Mouse (Mus musculus) urinary bladder, postnatal 25 days (tissue): ENCODE results near the gene Rras2.

ENCODE experiments used
- DNase-seq: peaks from one replicate; pipeline ENCODE4 v3.0.0; 2022; ENCODE audit warnings: low spot score

The Rras2 gene

DNA sequence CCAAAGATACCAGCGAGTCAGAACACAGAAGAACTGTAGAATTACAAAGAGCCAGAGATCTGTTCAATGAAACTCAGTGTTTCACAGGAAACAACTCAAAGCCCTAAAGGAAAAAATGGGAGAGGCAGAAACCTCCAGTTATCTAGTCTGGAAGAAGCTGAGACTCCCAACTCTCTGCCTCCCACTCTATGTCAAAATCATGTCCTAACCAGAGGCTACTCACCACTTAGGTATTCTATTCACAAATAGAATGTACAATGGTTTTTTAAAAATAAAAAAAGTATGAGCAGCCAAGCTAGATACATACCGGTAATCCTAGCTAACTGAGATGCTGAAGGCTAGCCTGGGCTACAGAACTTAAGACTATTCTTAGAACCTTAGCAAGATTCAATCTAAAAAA lies 3.3 kb downstream of the Rras2 start:
- DNase-seq, result no peak

DNA sequence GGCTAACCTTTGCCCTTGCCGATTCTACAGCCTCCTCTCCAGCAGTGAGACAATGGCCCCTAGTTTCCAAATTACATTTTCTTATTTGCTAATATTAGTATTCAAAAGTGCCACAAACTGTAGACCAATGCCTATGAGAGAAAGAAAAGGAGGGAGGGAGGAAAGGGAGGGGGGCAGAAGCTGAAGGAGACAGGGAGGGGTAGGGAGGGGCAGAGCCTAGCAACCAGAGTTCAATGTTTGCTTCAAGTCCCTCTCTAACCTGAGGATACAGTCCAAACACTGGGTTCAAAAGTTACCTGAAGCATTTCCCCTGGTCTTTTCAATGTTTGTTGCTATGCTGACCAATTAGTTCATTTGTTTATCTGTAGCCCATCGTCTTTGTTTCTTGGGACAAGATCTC lies 7.1 kb downstream of the Rras2 start:
- no peak for DNase-seq

DNA sequence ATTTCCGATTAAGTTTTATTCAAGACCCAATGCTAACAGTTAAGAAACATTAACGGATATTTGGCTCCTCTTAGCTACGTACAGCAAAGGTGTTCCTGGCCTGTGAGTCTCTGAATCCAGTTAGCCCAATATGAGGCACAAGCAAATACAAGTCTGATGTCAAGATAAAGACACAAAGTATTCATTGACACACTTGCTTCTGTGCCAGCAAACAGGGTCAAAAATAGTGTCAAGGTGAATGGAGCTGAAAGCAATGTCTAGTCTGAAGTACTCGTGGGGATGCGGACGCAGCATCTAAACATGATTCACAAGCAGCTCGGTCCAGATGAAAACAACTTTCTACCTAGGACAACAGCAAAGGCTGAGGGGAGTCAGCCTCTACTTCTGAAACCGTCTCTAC lies 11.7 kb downstream of the Rras2 start:
- DNase-seq, result no peak

DNA sequence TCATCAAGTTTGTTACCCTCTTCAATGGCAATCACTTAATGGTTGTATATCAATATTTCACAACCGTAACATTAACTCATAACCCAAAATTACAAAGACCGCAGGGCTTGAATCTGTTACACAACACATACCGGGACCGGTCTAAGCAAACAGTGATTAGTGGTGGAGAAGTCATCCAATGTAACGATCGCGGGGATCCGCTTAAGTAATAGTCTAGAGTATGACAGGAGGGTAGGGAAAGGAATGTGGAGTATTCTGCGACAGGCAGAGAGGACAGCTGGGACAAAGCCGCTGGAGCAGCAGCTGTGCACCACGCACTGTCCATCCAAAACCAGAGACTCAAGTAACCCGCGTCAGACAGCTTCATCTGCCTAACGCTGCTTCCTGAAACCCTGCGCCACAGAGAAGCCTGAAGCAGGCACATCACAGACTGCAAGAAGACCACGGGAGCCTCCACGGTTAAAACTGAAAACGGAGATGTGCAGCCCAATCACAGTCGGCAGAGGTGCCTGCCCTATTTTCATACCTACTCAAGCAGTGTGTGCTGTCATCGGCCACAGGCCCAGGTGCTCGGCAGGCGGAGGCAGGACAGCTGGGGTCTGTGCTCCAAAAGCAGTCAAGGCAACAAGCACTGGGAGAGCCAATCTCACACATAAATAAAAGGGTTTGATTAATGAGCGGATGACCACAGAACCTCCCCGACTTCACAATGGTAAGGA lies 13.8 kb downstream of the Rras2 start:
- no peak for DNase-seq

DNA sequence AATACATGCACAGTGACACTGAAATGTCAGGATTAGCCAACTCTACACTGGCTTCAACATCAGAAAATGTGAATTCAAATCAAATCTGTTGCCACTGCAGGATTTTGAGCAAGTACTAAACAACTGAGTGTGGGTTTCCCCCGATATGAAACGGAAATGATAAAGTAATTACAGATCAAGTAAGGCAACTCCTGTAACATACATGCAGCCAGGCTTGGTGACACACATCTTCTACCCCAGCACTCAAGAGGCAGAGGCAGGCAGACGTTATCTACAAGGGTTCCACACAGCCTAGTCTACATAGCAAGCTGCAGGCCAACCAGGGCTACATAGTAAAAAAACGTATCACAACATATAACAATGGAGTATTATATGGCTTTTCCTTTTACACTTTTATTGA lies 14.4 kb downstream of the Rras2 start:
- DNase-seq, result no peak

DNA sequence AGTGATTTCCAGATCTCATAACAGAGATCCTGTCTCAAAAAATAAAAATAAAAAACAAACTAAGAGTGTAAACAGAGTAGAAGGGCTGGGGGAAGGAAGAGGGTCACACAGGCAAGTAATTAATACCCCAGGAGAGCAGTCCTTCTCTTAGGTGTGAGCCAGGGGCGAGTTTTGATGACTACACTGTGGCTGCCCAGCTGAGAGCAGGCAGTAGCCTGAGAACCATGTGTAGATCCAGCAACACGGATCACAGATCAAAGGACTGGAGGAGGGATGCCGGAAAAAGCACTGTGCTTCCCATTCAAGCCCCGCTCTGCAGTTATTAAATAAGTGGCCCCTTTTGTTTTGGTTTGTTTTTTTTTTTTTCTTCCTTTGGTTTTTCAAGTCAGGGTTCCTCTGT lies 15.0 kb downstream of the Rras2 start:
- no peak for DNase-seq

DNA sequence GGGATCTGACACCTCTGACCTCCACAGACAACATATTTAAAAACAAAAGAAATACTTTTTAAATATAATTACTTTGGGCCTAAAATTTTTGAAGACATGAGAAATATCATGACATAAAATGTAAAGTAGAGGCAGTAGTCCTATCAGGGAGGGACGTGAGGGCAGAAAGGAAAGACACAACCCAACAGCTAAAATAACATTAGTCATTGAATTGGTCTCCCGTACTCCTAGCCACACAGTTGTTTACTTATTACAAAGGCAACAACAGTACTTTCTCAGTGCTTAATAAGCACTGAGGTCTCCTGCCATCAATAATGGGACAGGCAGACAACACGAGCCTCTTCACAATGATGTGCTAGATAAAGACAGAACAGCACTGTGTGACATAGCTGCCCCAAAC lies 16.2 kb downstream of the Rras2 start:
- DNase-seq, result no peak

DNA sequence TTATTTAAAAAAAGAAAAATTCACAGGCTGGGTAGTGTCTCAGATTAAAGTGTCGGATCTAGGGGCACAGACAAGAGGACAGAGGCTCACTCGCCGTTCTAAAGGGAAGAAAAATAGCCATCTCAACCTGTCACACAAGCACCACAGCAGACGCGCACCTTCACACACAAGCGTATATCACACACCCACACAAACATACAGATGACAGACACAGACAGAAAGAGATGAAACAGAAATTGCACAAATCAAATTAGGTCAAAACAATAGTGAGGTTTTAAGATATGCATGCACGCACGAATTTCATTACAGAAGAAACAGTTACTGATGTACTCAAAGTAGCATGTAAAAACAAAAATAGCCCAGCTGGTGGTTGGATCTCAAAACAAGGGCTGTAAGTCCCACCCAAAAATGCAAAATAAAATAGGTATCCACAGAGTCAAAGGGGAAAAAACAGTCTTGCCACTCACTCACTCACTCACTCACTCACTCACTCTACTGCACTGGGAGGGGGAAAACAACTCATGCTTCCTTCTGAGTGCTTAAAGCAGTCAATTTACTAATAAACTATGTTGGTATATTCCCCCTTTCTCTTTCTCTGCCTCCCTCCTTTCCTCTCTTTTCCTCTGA lies 23.9 kb downstream of the Rras2 start:
- DNase-seq, result no peak

DNA sequence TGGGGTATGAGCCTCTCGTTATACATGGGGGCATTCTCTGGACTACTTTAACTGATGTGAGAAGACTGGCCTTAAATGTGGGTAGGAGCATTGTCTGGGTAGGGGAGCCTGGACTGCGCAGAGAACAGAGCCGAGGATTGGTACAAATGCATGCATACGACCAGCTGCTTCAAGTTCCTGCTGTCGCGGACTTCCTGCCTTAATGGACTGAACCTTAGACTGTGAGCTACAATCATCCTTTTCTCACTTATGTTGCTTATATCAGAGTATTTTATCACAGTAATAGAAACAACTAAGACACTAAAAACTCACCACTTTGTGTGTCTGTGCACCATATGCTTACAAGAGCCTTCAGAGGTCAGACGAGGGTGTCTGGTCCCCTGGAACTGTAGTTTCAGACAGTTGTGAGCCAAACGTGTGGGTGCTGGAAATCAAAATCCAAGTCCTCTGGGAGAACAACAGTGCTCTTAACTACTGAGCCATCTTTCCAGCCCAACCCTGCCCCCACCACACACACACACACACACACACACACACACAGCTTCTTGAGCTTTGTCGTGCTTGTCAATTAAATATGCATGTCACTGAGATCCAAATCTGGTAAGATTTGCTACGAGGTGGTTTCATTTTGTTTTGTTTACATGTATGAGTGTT lies 26.6 kb downstream of the Rras2 start:
- no peak for DNase-seq

DNA sequence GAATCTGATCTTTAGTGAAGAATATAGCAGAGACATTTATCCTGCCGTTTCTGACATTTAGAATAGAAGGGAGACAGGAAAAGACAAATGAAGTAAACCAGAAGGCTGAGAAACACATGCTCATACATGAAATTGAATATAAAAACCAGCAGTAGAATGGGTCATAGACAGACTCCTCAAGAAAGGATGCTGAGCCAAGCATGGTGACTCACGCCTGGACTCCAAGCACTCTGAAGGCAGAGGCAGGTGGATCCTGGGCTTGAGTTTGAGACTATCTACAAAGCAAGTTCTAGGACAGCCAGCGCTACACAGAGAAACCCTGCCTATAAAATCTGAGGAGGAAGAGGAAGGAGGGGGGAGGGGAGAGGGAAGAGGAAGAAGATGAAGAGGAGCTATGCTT lies 27.4 kb downstream of the Rras2 start:
- DNase-seq, result no peak

DNA sequence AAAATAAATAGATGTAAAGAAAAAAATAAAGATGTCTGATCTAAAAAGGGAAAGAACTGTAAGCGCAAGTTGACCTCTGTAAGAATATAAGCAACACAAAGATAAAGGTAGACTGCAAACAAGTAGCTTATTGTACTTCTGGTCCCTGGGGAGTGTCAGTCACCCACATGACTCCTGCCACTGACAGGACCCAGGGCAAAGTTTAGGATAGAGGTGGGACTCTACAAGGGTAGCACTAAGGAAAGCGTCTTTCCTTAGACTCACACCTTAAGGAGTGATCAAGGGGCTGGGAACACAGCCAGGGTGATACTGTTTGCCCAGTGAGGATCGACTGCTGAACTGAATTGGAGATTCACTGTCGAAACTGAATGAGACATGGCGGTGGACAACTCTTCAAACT lies 28.7 kb downstream of the Rras2 start:
- no peak for DNase-seq

DNA sequence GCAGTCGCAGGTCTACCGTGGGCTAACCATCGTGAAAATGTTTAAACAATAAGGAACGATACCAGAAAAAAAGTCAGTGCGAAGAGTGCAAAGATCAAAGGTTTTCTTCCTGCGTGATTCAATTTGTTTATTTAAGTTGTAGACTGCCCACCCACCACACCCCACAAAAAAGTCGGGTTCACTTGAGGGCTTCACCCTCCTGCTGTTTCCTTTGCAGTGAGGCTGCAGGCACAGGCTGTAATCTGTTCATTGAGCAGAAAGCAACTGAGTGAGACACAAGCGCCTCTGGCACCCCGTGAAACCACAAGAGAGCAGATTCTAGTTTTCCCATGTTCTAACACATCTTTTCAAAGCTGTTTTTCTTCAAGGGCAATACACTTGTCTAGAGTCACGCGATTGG lies 29.6 kb downstream of the Rras2 start:
- no peak for DNase-seq

DNA sequence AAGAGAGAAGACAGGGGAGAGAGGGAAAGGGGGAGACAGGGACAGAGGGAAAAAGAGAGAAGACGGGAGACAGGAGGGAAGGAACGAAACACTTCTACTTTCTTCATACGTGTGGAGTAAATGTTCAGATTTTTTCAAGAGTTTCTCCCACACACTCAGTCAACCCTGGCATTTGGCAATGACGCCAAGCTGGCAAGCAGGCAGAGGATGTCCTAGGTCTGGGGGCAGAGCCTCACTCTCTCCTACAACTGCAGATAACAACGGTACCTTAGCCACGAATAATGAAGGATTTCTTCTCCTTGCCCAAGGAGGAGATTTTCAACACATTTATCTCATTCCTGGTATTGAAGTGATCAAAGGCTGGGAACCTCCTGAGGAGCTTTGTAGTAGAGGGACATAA lies 30.2 kb downstream of the Rras2 start:
- no peak for DNase-seq

DNA sequence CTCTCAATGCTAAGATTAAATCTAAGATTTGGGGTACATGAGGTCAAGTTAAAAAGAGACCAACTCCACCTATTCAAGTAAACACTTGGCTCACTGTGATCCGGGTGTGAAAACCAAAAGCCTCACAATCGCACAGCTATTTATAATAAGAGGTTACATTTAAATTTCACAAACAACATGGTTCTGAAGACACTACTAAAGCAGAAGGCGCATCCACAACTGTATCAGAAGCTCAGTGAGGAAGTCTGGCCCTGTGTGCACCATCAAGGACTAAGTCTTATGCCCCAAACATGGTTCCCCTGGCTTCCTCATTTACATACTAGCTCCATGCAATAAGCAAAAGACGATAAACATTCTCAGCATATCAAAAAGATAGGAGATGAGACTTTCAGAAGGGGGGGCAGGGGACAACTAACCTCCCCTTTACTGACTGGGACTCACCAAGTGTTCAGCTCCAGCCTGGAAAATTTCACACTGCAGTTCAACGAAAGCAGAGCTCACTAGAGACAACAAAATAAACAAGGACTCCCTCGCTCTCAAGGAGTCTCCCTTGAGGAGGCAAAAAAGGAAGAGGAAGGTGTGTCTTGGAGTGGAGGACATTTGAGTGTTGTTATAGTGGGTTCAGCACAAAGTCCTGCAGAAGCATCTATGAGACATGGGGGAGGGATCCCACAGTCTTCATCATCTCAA lies 31.4 kb downstream of the Rras2 start:
- DNase-seq, result no peak

DNA sequence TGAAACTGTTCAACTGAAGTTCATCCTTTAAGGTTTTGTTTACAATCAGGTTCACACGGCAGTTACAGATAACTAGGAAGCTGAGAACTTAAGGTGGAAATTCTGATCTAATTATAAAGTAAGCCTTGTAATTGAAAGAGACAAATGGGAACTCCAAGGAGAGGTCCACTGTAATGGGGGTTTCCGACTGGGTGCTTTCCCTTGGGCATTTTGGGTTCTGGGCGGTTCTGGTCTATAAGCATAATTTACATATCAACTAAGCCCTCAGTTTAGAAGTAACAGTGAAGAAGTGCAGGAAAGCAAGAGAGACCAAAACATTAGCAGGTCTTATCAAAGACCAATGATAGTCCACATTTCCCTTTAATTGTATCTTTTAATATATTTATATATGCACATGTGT lies 33.8 kb downstream of the Rras2 start:
- no peak for DNase-seq

DNA sequence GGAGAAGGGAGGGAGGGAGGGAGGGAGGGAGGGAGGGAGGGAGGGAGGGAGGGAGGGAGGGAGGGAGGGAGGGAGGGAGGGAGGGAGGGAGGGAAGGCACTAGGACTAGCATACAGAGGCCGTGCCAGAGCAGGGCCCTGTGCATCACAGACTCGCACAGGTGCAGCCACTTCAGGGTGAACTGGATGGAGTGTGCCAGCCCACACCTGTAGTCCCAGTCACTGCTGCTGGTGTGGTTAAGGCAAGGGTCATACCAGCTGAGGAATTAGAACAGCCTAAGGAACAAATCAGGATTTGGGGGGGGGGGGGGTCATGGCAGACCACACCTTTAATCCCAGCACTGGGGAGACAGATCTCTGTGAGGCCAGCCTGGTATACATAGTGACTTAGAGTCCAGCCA lies 34.5 kb downstream of the Rras2 start:
- DNase-seq, result no peak

DNA sequence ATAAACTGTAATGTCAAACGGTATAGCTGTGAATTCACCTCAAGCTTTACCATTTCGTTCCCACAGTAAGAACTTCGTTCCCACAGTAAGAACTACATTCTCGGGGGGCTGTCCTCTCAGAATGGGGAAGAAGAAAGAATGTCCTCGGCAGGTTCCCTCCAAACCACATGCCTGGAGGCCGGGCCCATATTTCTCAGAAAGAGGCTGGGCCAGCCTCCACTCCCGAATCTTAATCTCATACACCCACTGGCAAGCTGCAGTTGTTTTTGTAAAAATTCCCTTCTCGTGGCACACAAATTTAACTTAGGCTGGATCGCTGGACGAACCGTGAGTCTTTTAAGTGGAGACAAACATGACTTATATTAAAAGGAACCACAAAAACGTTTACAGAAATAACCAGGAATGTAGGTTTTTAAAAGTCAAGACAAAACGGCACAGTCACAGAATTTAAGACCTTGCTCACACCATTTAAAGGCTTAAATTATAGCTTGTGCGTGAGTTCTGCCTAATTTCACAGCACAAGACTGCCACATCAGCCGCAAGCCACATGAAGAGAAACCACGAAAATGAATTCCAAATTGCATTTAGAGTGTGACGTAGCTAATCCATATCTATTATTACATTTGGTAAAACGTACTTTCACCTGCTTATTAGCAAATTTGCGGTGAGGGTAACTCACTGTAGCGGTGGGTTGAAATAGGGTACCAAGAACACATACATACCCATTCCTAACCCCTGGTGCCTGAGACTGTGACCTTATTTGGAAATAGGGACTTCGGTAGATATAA lies 35.8 kb downstream of the Rras2 start:
- no peak for DNase-seq

DNA sequence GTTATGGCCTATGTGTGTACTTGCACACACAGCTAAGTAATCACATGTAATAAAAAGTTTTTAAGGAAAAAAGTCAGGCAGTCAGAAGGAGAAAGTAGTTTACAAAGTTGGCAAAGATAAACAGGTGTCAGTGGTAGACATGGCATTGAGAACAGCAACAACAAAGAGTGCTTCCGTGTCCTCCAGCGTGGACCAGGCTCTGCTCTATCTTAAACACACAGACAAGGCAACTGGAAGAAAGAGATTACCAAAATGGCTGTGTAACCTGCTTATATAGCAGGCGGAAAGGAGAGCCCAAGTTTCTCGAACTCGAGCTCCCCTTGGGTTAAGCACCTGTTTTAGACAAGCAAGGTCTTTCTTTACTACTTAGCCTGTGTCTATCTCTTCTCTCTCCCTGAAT lies 37.3 kb downstream of the Rras2 start:
- no peak for DNase-seq

DNA sequence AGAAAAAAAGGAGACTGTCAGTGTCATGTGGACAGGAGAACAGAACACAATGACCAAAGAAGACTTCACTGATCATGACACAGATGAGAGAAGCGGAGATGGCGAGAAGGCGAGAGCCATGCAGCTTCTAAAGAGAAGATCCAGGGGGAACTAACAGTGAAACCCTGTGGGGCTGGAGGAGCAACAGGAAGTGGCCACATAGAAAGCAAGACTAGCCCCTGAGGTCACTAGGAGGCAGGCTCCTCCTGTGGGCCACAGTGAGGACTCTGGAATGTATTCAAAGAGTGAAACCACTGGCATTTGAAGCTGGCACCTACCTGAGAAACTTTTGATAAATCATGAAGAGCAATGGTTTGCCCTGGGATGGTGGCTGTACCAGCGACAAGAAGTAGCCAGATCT lies 38.2 kb downstream of the Rras2 start:
- DNase-seq, result no peak

DNA sequence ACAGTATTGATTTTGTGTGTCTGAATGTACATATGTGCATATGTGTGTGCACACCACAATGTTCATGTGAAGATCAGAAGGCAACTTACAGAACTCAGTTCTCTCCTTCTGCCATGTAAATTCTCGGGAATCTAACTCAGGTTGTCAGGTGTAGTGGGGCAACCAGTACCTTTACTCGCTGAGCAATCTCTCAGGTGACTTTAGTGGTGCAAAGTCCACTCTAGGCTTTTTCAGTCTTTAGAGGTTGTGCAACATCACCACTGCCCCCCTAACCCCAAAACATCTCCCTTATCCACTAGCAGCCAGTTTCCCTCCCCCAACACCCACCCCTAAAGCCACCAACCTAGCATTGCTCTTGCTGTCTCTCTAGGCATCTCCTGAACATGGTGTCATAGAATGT lies 43.0 kb downstream of the Rras2 start:
- DNase-seq, result no peak

DNA sequence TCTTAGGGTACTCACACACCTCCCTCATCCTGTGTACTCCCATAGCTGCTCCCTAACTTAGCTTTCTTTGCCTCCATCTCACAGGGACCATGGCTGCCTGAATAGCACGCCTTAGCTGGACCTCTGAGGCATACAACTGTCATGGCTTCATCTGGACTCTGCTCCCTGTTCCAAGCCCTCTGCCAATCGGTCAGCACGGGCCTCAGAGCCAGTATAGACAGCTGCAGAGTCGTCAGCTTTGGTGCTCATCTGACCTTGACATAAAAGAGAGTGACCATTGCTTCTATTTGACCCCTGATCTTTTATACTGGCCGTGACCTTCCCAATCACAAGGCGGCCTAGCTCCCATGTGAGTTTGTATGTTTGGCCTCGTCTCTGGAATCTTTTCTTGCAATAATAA lies 43.4 kb downstream of the Rras2 start:
- DNase-seq, result no peak

DNA sequence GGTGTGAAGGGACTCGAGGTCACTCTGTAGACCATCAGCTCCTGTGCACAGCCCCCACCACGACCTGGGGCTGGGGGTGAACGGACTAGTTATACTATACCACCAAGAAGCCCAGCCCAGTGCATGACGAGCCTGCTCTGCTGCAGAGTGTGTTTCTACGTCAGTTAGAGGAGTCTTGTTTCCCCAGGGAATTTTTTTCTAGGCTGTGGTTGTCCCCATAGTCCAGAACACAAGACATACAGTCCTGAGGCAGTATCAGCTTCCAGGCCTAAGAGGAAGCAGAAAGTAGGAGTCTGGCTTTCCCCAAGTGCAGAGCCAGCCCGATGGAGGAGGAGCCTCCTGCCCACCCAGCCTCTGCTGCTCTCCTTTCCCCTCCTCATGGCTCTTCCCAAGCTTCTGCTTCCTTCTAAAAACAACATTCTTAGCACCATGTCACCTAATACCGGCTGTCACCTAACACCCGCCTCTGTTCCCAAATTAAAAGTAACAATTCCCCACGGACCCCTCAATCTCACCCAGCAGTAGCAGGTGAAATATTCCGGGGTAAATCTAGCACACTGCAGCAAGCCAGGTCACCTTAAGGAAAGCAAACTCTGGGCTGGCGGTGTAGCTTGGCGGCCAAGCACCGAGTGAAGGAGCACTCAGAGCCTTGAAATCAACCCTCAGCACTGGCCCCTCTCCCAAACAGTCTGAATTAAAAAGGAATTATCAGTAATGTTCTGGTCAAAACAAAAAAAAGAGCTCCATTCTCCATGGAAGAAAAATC lies 45.5 kb downstream of the Rras2 start:
- DNase-seq, result no peak
